Mouse (Mus musculus) telencephalon, adult 2 months (tissue): ENCODE data around the gene Stard3nl.
A peak's percentile ranks its signal among the peaks of the same experiment; 100 is the strongest.

ENCODE experiments used
- DNase-seq: peaks from one replicate; pipeline ENCODE4 v3.0.0-alpha.2; 2011; ENCODE audit warnings: low read depth, low spot score

Stard3nl gene

DNA sequence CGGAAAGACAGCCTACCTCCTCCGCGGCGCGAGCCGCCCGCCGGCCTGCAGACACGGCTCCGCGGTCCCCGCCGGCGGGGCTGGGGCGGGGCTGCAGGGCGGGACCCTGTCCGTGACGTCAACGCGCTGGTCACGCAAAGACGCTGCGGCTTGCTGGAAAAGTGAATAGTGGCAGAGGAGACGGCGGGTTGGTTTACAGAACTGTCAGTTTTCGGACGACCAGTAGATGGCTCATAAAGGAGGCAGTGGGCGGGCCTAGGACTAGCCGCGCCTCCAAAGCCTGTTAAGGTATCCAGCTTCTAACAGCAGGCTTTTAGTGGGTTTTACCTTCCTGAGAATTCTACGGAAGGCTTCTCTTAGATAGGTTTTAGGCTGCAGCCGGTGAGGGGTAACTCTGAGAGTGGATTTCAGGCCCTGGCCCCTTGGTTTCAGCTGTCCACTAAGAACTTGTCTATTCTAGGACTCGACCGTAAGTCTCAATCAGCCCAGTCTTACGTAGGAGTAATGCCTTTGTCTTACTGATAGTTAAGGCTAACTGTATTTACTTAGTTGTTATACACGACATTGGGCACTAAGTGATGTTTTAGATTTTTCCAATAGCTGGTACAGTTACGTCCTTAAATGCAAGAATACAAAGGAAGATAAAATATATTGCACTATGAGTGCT lies at the start of gene Stard3nl:
Gene Stard3nl (minus strand): TSS at position 108 of the 667 bp plus-strand sequence.
- DNase-seq: peak; percentile 99

DNA sequence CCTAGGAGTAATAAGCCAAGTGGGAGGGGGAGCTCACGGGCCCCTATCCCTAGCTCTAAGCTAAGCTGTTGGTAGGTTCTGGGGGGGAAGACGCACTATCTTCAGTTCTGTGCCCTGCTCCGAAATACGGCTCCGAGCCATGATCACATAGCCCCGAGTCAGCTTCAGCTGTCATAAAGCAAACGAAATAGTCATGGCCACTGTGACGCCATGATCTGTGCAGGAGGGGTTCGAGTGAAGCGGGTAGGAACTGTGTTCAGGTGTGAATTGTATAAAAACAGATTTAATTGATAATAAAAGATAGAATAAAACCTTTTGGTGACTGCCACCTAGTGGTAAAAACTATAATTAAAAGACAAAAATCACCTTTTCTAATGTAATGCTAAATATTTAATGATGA lies 42.4 kb upstream of the Stard3nl start:
- no peak for DNase-seq

DNA sequence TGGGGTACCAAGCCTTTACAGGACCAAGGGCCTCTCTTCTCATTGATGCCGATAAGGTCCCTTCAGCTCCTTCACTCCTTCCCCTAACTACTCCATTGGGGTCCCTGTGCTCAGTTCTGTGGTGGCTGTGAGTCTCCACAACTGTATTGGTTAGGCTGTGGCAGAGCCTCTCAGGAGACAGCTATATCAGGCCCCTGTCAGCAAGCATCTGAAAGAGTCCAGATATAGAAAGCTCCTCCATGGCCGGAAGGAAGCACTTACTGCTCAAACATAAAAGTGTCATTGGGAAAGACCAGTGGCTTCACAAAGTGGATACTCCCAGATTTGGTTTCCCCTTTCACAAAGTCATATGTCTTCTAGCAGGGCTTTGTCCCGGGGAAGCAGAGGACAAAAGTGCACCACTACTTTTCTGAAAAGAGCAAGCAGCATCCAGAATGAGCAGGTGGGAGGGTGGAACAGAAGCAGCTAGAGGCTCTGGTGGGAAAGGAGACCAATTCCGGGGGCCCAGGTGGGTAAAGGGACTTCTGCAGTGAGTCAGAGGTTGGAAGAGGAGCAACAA lies 34.3 kb upstream of the Stard3nl start:
- no peak for DNase-seq

DNA sequence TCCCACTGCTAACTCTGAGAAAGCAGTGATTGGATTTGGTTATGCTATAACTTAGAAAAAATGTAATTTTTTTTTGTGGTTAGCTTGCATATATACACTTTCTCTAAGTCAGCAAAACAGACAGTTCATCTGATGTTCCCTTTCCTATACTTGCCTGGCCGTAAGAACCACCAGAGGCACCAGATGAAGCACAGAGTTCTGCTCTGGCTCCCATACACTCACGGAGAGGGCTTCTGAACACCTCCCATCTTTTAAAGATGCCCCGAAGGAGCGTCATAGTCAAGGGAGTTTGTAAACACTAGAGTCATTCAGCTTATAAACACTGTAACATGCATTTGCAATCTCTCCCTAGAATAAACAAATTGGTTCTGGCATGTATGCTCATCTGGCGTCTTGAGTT lies 32.5 kb upstream of the Stard3nl start:
- DNase-seq: no peak

DNA sequence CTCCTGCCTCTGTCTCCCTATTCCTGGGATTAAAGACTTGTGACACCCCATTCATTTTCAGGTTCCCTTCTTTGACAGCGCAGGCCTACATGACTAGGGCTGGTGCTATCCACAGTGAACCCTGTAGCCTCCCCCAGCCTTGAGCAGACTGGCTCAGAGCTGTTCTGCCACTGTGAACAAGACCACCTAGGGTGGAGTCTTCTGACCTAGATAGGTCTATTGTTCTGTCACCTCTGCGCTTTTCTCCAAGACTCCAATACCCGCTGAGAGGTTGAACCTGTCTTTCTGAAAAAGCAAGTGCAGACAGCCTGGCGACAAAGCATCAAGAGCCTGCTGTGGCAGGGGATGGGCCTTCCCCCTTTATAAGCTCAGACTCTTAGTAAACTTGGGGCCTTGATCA lies 29.0 kb upstream of the Stard3nl start:
- DNase-seq: no peak

DNA sequence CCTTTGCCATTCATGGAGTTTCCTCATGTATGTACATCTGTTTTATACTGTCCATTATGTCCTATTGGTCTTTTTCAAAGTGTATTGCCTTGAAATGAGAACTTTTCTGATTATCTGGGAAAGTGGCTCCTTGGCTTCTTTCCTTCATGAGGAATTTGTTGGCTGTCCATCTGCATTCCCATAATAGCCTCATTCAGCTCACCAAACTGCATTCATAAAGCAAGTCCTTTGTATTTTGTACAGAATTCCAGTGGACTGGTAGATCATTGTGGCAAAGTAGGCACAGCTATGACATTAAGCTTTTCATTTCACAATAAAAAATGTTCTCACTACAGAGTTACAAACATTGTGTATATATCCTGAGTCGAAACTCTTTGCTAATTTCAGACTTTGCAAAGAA lies 26.9 kb upstream of the Stard3nl start:
- peak; percentile 33 for DNase-seq

DNA sequence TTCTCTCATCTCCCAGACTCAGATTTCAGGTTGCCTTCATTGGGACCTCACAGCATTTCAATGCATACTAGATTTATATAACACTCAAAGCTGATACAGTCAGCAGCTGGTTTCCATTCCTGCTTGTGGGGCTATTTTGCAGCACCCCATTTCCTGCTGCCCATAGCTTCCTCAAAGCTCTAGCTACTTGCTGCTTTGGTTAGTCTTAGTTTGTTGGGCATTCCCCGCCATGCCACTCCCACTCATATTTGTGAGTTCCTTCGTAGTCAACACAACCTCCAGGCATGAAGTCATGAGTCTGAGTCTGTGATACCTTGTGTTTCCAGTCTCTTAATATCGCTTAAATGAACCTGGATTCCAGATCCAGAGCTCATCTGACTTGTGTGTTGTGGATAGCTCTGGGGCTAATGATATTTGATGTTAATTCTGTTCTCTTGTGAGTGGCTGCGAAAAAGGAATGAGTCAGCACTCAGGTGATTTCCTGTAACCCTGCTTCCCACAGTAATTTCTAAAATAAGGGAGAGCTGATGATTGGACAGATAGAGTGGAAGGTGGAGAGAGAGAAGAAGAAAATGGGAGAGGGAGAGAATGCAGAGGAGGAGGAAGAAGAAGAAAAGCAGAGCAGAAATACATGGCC lies 22.4 kb upstream of the Stard3nl start:
- no peak for DNase-seq

DNA sequence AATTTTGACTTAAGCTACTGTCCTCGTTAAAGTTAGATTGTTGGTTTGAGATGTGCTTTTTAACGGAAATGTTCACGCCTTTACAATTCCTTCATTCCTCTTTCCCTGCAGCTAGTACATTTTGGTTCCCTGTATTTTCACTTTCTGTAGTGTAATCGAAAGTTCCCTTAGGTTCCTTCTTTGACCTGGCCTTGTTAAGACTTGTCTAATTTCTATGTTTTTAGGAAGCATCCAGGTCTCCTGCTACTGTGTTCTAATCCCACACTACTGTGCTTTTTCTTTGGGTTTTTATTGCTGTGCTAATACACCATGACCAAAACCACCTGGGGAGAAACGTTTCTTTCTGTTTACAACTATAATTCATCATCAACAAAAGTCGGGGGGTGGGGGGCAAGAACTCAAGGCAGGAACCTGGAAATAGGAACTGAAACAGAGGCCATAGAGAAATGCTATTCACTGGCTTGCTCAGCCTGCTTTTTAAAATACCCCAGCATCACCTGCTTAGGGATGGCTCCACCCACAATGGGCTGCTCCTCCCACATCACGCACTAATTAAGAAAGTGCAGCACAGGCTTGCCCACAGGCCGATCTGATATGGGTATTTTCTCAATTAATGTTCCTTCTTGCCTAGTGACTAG lies 20.4 kb upstream of the Stard3nl start:
- no peak for DNase-seq

DNA sequence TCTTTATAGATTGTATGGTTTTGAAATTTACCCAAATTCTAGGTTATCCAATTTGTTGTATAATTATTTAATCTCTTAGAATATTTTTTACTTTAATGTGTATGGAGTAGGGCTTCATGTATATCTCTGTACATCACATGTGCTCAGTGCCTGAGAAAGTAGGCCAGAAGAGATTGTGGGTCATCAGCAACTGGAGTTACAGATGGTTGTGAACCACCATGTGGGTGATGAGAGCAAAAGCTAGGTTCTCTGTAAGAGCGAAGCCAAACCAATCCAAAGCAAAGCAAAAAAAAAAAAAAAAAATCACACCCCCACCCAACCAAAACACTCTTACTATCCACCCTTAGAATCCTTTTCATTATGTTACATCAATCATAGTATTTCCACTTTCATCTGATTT lies 19.7 kb upstream of the Stard3nl start:
- DNase-seq: no peak

DNA sequence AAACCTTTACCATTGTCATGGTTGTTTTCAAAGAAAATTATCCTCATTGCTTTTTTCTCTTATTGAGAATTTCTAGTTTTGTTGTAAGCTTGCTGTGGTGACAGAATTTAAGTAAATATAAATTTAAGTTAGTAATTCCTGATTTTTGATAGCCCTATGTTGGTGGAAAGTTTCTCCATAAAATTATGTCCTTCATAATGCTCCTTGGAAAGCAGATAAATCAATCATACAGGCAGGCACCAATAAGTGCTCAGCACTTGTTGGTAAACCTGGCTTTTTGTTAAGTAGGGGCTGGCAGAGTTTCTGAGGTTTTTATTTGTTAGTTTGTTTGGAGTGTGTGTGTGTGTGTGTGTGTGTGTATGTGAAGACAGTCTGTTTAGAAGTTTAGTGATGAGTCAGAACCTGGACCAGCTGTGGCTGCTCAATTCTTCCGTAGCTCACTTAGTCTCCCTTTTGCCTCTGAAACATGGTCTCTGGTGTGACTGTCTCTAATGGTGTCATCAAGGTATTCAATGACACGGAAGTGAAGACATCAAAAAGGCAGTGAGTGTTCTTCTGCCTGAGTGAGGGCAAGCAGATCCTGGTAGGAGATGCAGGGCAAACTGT lies 16.8 kb upstream of the Stard3nl start:
- DNase-seq: no peak

DNA sequence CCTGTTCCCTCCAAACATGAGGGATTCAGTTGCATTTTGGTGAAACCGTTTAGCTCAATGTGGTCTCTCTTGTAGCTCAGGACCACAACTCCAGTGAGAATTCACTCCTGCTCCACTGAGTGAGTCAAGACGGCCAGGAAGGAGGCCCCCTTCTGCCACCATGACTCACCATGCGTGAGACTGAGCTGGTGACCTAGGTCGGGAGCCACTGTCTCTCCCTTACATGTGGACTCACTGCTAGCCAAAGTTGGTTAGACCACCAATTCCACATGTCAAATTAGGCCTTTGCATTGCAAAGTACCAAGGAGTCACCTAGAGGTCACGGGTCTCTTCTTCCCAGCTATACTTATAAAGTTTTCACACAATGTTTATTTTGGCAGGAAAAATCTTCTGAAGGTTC lies 16.3 kb upstream of the Stard3nl start:
- no peak for DNase-seq

DNA sequence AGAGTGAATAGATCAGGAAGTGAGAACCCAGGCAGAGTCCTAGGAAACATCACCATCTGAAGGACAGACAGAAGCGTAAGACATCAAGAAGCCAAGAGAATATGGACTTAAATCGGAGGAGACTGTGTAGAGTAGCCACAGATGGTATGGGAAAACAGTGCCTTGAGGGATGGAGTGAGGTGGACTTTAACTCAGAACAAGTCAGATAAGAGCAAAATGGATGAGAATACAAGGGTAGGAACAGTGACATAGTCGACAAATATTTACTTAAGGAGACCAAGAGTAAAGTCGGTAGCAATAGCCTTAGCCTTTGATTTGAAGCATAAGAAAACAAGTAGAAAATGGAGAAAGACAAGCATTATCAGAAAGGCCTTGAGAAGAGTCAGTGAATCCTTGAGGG lies 15.1 kb upstream of the Stard3nl start:
- DNase-seq: no peak

DNA sequence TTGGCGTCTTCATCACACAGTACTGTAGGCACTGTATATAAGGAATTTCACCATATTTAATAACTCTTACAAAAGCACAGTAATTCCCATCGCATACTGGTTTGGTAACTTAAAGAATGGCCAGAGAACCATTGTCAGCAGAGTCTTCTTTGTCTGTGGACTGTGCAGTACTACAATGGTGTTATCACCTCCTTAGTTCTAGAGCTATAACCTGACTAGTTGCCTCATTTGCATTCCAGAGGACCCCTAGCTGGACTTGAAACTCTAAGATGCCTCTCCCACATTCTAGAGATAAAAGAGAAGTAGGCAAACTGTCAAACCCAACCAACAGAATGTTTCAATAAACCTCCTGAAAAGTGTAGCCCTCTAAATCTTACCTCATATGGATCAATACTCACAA lies 12.4 kb upstream of the Stard3nl start:
- no peak for DNase-seq

DNA sequence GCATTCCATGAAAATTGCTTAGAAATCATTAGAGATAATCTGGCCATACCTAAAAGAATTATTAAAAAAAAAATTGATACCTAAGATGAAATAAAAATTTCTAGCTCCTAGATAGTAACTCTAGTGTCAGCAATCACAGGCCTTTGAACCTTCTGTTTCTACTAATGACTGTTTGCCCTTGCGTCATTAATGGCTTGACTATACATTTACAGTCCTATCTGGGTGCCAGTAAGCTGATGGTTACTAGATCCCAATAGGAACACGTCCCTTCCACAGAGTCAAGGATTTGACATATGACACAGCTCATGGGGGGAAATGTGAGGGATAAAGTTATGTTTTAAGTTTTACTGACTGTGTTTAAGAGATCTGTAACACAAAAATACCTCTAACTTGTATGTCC lies 9.0 kb upstream of the Stard3nl start:
- no peak for DNase-seq

DNA sequence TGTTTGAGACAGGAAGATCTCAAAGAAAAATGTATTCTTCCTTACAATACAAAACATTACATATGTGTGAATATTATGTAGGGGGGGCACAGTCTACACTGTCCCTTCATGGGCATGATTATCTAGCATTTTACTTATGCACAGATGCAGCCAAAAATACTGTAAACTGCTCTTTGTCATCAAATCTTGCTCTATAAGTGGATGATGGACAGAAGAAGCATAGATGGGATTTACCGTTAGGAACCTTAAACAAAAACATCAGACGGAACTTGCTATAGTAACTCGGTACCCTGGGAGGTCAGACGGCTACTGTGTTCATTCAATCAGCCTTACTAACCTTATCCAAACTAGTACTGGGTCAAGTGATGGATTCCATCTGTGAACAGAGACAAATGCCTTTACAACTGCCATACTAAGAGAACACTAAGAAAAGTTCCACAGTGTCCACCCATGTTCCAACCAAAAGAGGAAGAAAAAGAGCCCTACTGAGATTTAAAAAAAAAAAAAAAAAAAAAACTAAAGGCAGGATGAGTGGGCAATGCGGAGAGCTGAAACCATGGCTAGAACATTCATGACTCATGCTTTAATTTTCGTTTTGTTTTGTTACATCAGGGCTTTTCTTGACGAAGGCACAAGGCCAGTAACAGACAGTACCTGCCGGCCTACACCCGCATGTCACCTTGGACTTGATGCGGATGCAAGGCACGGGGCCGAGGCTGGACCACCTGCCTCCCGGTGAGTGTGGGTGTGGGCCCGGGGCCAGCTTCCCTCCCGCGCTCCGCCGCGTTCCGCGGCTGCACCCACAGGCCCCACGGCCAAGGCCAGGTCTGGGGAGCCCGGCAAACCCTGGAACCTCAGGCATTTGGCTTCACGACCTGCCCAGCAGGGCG lies 552 bp downstream of the Stard3nl start:
- peak; percentile 33 for DNase-seq

DNA sequence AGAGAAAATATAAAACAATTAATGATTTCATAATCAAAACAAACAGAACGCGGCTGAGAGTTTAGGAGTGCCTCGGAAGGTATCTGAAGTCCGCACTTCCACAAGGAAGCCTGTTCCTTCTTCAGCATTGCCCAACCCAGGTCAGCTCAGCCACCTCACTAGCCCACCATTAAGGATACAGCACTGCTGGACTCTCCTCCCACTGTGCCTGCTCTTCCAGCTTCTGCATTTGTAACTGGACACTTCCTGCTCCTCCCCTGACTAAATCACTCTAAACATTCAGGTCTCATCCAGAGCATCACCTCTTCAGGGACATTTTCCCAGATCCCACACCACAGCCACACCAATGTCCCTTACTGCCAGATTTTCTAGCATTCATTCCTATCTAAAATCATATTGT lies 1.4 kb downstream of the Stard3nl start:
- no peak for DNase-seq

DNA sequence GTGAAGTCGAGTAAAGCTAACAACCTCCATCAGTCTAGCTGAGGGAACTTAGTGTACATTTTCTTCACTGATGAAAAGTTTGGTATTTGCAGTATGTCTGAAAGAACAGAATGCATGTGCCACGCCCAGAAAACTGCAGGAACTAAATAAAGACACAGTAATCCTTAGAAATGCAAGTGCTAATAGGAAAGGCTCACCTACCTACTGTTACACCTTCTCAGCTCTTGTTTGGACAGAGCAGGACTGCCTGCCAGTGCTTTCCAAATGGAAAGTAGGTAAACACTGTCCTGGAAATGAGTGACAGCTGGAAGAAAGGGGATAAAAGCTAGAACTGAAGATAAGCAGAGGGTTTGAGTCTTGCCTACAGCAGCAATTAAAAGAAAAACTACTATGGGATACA lies 1.9 kb downstream of the Stard3nl start:
- no peak for DNase-seq

DNA sequence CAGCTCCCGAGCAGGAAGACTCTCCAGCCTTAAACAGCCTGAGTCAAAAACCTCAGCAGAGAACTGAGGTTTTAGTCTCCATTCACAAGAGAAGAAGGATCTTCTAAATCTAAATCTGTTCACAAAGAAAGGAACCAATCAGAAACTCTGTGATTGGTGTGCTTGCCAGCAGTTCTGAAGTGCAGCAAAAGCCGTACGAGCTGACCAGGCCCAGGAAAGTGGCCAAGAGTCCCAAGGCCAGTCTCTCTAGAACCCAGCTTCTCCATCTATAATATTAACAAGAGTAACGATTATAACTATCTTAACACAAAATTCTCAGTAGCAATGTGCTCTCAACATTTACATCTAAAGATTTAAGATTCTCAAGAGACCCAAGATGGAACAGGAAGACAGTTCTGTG lies 4.0 kb downstream of the Stard3nl start:
- no peak for DNase-seq

DNA sequence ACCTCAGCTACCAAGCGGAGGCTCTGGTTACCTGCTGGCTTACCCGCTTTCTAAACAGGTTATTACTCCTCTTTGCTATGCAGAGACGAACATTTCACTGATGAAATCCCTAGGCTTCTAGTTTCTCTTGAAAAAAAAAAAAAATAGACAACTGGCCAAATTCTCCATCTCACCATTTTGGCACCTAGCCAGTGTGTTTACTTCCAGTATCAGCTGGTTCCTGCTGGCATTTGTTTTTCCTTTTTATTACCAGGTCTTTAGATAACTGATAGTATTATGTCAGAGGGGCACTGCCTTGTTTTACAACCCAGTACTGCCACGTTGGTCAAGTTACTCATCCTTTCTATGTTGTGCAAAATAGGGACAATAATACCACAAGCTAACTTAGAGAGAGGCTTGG lies 5.3 kb downstream of the Stard3nl start:
- no peak for DNase-seq

DNA sequence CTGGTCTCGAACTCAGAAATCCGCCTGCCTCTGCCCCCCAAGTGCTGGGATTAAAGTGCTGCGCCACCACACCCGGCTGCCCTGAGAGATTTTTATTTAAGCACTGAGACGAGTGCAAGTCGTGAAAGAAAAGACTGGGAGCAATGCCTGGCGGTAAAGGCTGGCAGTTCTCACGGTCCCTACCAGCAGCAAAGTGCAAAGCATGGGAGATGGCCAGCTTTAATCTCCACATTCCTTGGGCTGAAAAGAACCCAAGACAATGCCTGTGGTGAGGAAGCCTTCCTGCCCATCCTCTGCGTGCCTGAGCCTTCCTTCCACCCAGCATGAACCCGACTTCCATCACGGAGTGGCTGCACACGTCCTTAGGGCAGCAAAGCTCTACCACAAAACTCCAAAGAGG lies 5.7 kb downstream of the Stard3nl start:
- DNase-seq: no peak

DNA sequence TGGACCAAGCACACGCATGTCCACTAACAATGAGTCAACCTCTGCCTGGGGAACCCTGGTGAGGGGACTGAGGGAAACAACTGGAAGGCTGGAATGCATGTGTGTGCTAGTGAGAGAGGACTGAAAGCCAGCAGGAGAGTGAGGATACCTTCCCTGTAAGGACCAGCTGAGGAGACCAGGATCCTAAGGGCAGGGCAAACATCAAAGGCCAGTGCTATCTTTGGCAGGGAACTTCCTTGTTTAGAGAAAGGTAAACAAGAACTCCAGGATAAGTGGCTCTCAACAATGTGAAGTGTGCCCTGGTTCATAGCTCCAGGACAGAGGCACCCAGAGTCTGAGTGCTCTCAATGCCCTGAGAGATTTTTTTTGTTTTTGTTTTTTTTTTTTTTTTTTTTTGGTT lies 6.2 kb downstream of the Stard3nl start:
- DNase-seq: no peak

DNA sequence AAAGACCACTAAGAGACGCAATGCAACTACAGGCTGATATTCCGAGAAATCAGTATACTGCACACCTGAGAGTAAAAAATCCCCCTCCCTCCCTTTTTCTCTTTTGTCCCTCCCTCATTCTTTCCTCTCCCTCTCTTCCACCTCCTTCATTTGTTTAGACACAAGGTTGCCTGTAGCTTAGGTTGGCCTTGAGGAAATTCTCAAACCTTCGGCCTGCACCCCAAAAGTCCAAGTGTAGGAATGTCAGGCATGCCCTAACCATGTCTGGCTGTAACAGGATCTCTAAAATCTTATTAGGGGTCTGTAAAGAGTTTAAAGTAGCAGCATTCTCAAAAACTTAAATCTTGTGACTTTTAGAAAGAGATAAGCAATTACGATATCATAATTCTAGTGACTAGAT lies 10.4 kb downstream of the Stard3nl start:
- DNase-seq: no peak
